Mouse (Mus musculus): ENCODE measurements at regions not wholly inside any gene's neighbourhood (a gene's known extent, or its start where the extent isn't known, plus 50 kb on each side); places are given as distances from the start of the nearest gene placed in this dataset.
A peak's percentile ranks its signal among the peaks of the same experiment; 100 is the strongest.

- TF ChIP-seq POLR2A (IDR thresholded peaks at IDR 0.05; ENCODE audit: borderline replicate concordance, low read depth, low read length) = no peak
- no peaks in the 10 kb centered on the region for H3K4me1 ChIP-seq (ENCODE audit: control insufficient read depth, insufficient read depth, low read length)
- H3K27ac ChIP-seq (ENCODE audit: insufficient read depth, low read depth, low read length) = no peak overlapping the region
- H3K4me3 ChIP-seq (ENCODE audit: insufficient read depth, low read length) = no peak overlapping the region
These were observed 523.5 kb downstream of the Rnf144a start for GRCm38 (mm10) chr12:25891391-25892167.

GRCm38 (mm10) chr12:25890722-25891121, 524.3 kb downstream of the Rnf144a start:
- no peaks in the 10 kb centered on the region for H3K4me1 ChIP-seq (ENCODE audit: control insufficient read depth, insufficient read depth, low read length)
- no peak overlapping the region for H3K4me3 ChIP-seq (ENCODE audit: insufficient read depth, low read length)
- TF ChIP-seq POLR2A (IDR thresholded peaks at IDR 0.05; ENCODE audit: borderline replicate concordance, low read depth, low read length) (no peak), CTCF (IDR thresholded peaks at IDR 0.05; ENCODE audit: low read depth, low read length) (no peak)
- no peak overlapping the region for H3K27ac ChIP-seq (ENCODE audit: insufficient read depth, low read depth, low read length)

- TF ChIP-seq CTCF (IDR thresholded peaks at IDR 0.05; ENCODE audit: low read depth, low read length) = no peak
- no peak for TF ChIP-seq POLR2A (IDR thresholded peaks at IDR 0.05; ENCODE audit: borderline replicate concordance, low read depth, low read length)
- Histone ChIP-seq H3K4me1 (ENCODE audit: control insufficient read depth, insufficient read depth, low read length) (no peaks in the 10 kb centered on the region), H3K27ac (ENCODE audit: insufficient read depth, low read depth, low read length) (no peak overlapping the region), H3K4me3 (ENCODE audit: insufficient read depth, low read length) (no peak overlapping the region)
These were observed 531.3 kb downstream of the Rnf144a start for GRCm38 (mm10) chr12:25883771-25884171.

- Histone ChIP-seq H3K4me3 (ENCODE audit: insufficient read depth, low read length) (no peak overlapping the region), H3K4me1 (ENCODE audit: control insufficient read depth, insufficient read depth, low read length) (no peaks in the 10 kb centered on the region), H3K27ac (ENCODE audit: insufficient read depth, low read depth, low read length) (no peak overlapping the region)
- TF ChIP-seq POLR2A (IDR thresholded peaks at IDR 0.05; ENCODE audit: borderline replicate concordance, low read depth, low read length) (no peak), CTCF (IDR thresholded peaks at IDR 0.05; ENCODE audit: low read depth, low read length) (no peak)
These were observed 543.2 kb downstream of the Rnf144a start for GRCm38 (mm10) chr12:25871816-25872215.

- Histone ChIP-seq H3K27ac (ENCODE audit: insufficient read depth, low read depth, low read length) (no peak overlapping the region), H3K4me3 (ENCODE audit: insufficient read depth, low read length) (no peak overlapping the region), H3K4me1 (ENCODE audit: control insufficient read depth, insufficient read depth, low read length) (no peaks in the 10 kb centered on the region)
- TF ChIP-seq CTCF (IDR thresholded peaks at IDR 0.05; ENCODE audit: low read depth, low read length) (no peak), POLR2A (IDR thresholded peaks at IDR 0.05; ENCODE audit: borderline replicate concordance, low read depth, low read length) (no peak)
These were observed 544.0 kb downstream of the Rnf144a start for GRCm38 (mm10) chr12:25871001-25871461.

- TF ChIP-seq POLR2A (IDR thresholded peaks at IDR 0.05; ENCODE audit: borderline replicate concordance, low read depth, low read length) = no peak
- no peak overlapping the region for H3K4me3 ChIP-seq (ENCODE audit: insufficient read depth, low read length)
- no peaks in the 10 kb centered on the region for H3K4me1 ChIP-seq (ENCODE audit: control insufficient read depth, insufficient read depth, low read length)
- no peak overlapping the region for H3K27ac ChIP-seq (ENCODE audit: insufficient read depth, low read depth, low read length)
These were observed 545.2 kb downstream of the Rnf144a start for GRCm38 (mm10) chr12:25869846-25870245.

GRCm38 (mm10) chr12:25865063-25865462, 550.0 kb downstream of the Rnf144a start:
- no peak overlapping the region for H3K4me3 ChIP-seq (ENCODE audit: insufficient read depth, low read length)
- TF ChIP-seq POLR2A (IDR thresholded peaks at IDR 0.05; ENCODE audit: borderline replicate concordance, low read depth, low read length) = no peak
- TF ChIP-seq CTCF (IDR thresholded peaks at IDR 0.05; ENCODE audit: low read depth, low read length) = no peak
- no peaks in the 10 kb centered on the region for H3K4me1 ChIP-seq (ENCODE audit: control insufficient read depth, insufficient read depth, low read length)
- no peak overlapping the region for H3K27ac ChIP-seq (ENCODE audit: insufficient read depth, low read depth, low read length)

- H3K27ac ChIP-seq (ENCODE audit: insufficient read depth, low read depth, low read length) = no peak overlapping the region
- no peak overlapping the region for H3K4me3 ChIP-seq (ENCODE audit: insufficient read depth, low read length)
- TF ChIP-seq CTCF (IDR thresholded peaks at IDR 0.05; ENCODE audit: low read depth, low read length) = peak; percentile 23; the same call in 1 of the 2 replicates
- no peak for TF ChIP-seq POLR2A (IDR thresholded peaks at IDR 0.05; ENCODE audit: borderline replicate concordance, low read depth, low read length)
- H3K4me1 ChIP-seq (ENCODE audit: control insufficient read depth, insufficient read depth, low read length) = no peaks in the 10 kb centered on the region
These were observed 550.8 kb downstream of the Rnf144a start for GRCm38 (mm10) chr12:25864113-25864852.

- Histone ChIP-seq H3K27ac (ENCODE audit: insufficient read depth, low read depth, low read length) (no peak overlapping the region), H3K4me3 (ENCODE audit: insufficient read depth, low read length) (no peak overlapping the region), H3K4me1 (ENCODE audit: control insufficient read depth, insufficient read depth, low read length) (no peaks in the 10 kb centered on the region)
- no peak for TF ChIP-seq CTCF (IDR thresholded peaks at IDR 0.05; ENCODE audit: low read depth, low read length)
- no peak for TF ChIP-seq POLR2A (IDR thresholded peaks at IDR 0.05; ENCODE audit: borderline replicate concordance, low read depth, low read length)
These were observed 554.0 kb downstream of the Rnf144a start for GRCm38 (mm10) chr12:25861100-25861499.

- H3K27ac ChIP-seq (ENCODE audit: insufficient read depth, low read depth, low read length) = no peak overlapping the region
- no peak for TF ChIP-seq CTCF (IDR thresholded peaks at IDR 0.05; ENCODE audit: low read depth, low read length)
- TF ChIP-seq POLR2A (IDR thresholded peaks at IDR 0.05; ENCODE audit: borderline replicate concordance, low read depth, low read length) = no peak
- no peaks in the 10 kb centered on the region for H3K4me1 ChIP-seq (ENCODE audit: control insufficient read depth, insufficient read depth, low read length)
- H3K4me3 ChIP-seq (ENCODE audit: insufficient read depth, low read length) = no peak overlapping the region
These were observed 556.7 kb downstream of the Rnf144a start for GRCm38 (mm10) chr12:25858397-25858796.

Measured in bone marrow macrophage, adult 2 months (primary cell).